Mouse (Mus musculus): ENCODE data around the gene Anxa9. TPM values are rescaled to one million over a fixed set of nuclear protein-coding genes. Genes with fewer than 3 reads are reported as not detected.
"Not testable (repeated sequence)": the region's sequence is repeated elsewhere in the genome, so short reads cannot be mapped to it uniquely, and the experiment has no call there.

Gene Anxa9
- polyA plus RNA-seq (2012; rRNA removed) (3.8 and 4.7 TPM in 2 replicates), polyA plus RNA-seq (2014; fragmentation: Nextera tagmentation; extraction: Ambion mirVana) (4.7 and 4.9 TPM in 2 replicates)

DNA sequence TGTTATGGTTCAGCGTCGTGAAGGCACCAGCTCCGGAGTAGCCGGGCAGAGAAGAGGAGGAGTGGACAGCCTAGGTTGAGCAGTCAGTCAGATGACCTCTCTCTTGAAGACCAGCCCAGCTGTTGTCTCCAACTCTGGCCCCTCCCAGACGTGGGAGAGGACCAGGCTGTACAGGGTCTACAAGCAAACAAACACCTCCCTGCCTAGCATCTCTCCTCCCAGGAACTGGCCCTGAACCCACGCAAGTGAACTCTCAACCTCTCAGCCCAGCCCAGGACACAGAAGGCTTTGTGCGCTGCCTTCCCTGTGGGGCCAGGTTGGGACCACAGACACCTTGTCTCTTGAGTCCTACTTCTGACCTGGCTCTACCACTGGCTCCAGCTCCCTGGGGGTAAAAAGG lies at the start of gene Anxa9:
TSS of gene Anxa9 (minus strand) at position 77 of the 400 bp plus-strand sequence.
- Histone ChIP-seq H3K36me3 (ENCODE audit: control insufficient read depth, insufficient read depth, low read length) (no peaks in the 10 kb centered on the region), H3K9me3 (ENCODE audit: control insufficient read depth, low read length) (no peaks in the 10 kb centered on the region), H3K4me3 (replicated peaks; ENCODE audit: low read length) (no peak within 1 kb of the TSS), H3K9ac (ENCODE audit: low read depth, low read length, severe bottlenecking) (no peak within 1 kb of the TSS), H3K4me1 (ENCODE audit: control insufficient read depth, insufficient read depth, low read length) (no peaks in the 10 kb centered on the region), H3K27ac (replicated peaks; ENCODE audit: low read depth, low read length) (no peak within 1 kb of the TSS), H3K4me2 (replicated peaks; ENCODE audit: low read depth, low read length, severe bottlenecking) (no peak within 1 kb of the TSS), H3K27me3 (ENCODE audit: control insufficient read depth, insufficient read depth, low read length) (no peaks in the 10 kb centered on the region)
- ATAC-seq (ENCODE audit: low FRiP score, low read depth) = no peak
- DNase-seq (ENCODE audit: low spot score) = no peak
- 63% methylated on average over 7 of the region's 7 CpGs for WGBS
- no peak for TF ChIP-seq POLR2A (IDR thresholded peaks at IDR 0.05; ENCODE audit: borderline replicate concordance, extremely low read depth, insufficient read depth, insufficient read length)

DNA sequence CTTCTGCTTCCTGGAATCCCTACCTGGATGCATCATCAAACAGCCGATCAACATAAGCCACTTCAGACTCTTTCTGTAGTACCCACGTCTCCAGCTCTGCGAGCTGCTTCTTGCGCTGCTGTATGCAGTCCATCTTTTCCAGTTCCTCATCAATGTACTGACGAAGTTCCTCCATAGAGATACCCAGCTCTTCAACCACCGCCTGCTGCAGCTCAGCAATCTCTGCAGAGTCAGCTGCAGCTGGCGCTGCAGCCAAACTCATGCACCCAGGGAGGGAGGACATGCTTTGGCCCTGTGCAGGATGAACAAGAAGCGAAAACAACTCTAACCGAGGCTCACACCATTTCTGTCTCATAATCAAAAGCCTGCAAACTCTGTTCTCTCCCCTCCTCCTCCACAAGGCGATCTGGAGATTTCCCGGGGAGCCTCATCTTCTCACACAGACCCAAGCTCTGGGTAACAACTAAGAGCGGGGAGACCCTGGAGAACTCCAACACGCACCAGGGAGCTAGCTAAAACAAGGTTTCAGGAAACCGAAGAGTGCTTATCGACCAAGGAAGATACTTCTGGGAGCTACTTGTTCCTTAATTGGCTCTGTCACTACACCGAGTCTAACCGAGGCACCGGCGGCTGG lies 49.1 kb upstream of the Anxa9 start:
- H3K36me3 ChIP-seq (ENCODE audit: control insufficient read depth, insufficient read depth, low read length) = peaks cover 25% of the 10 kb centered on the region
- H3K9ac ChIP-seq (ENCODE audit: low read depth, low read length, severe bottlenecking); H3K27me3 ChIP-seq (ENCODE audit: control insufficient read depth, insufficient read depth, low read length); DNase-seq (ENCODE audit: low spot score); H3K9me3 ChIP-seq (ENCODE audit: control insufficient read depth, low read length); H3K27ac ChIP-seq (replicated peaks; ENCODE audit: low read depth, low read length); H3K4me1 ChIP-seq (ENCODE audit: control insufficient read depth, insufficient read depth, low read length); ATAC-seq (ENCODE audit: low FRiP score, low read depth): not testable (repeated sequence)
- H3K4me2 ChIP-seq (replicated peaks; ENCODE audit: low read depth, low read length, severe bottlenecking) = peak overlapping the region; percentile 28
- peak overlapping the region; percentile 43 for H3K4me3 ChIP-seq (replicated peaks; ENCODE audit: low read length)
- 26% methylated on average over 8 of the region's 19 CpGs for WGBS

DNA sequence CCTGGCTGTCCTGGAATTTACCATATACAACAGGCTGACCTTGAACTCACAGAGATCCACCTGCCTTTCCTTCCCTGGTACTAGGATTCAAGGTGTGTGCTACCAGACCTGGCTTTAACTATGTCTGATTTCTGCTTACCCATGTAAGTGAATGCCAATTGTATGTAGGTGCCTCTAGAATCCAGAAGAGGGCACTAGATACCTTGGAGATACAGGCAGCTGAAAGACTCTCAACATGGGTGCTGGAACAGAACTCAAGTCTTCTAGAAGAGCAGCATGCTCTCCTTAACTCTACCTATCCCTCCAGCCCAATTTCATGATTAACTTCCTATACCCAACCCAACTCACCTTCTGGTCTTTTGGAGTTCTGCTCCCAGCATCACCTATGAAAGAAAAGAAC lies 42.5 kb upstream of the Anxa9 start:
- Histone ChIP-seq H3K27ac (replicated peaks; ENCODE audit: low read depth, low read length) (no peak overlapping the region), H3K4me2 (replicated peaks; ENCODE audit: low read depth, low read length, severe bottlenecking) (no peak overlapping the region), H3K27me3 (ENCODE audit: control insufficient read depth, insufficient read depth, low read length) (no peaks in the 10 kb centered on the region), H3K9ac (ENCODE audit: low read depth, low read length, severe bottlenecking) (no peak overlapping the region), H3K36me3 (ENCODE audit: control insufficient read depth, insufficient read depth, low read length) (peaks cover 80% of the 10 kb centered on the region), H3K9me3 (ENCODE audit: control insufficient read depth, low read length) (no peaks in the 10 kb centered on the region), H3K4me3 (replicated peaks; ENCODE audit: low read length) (no peak overlapping the region), H3K4me1 (ENCODE audit: control insufficient read depth, insufficient read depth, low read length) (no peaks in the 10 kb centered on the region)
- ATAC-seq (ENCODE audit: low FRiP score, low read depth) (no peak), DNase-seq (ENCODE audit: low spot score) (no peak)
- no peak for TF ChIP-seq POLR2A (IDR thresholded peaks at IDR 0.05; ENCODE audit: borderline replicate concordance, extremely low read depth, insufficient read depth, insufficient read length)

DNA sequence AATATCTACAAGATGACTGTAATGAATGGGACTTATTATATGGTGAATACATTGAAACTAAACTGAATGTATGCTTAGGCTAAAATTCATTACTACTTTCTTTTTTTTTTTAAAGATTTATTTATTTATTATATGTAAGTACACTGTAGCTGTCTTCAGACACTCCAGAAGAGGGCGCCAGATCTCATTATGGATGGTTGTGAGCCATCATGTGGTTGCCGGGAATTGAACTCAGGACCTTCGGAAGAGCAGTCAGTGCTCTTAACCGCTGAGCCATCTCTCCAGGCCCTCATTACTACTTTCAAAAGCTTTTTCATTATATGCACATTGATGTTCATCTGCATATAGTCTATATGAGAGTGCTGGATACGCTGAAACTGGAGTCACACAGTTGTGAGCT lies 41.4 kb upstream of the Anxa9 start:
- 94% methylated on average over 5 of the region's 5 CpGs for WGBS
- not testable (repeated sequence) for H3K4me3 ChIP-seq (replicated peaks; ENCODE audit: low read length); H3K4me2 ChIP-seq (replicated peaks; ENCODE audit: low read depth, low read length, severe bottlenecking); DNase-seq (ENCODE audit: low spot score); H3K27me3 ChIP-seq (ENCODE audit: control insufficient read depth, insufficient read depth, low read length); H3K27ac ChIP-seq (replicated peaks; ENCODE audit: low read depth, low read length); H3K9me3 ChIP-seq (ENCODE audit: control insufficient read depth, low read length); H3K4me1 ChIP-seq (ENCODE audit: control insufficient read depth, insufficient read depth, low read length); H3K9ac ChIP-seq (ENCODE audit: low read depth, low read length, severe bottlenecking); ATAC-seq (ENCODE audit: low FRiP score, low read depth)
- H3K36me3 ChIP-seq (ENCODE audit: control insufficient read depth, insufficient read depth, low read length) = peaks cover 77% of the 10 kb centered on the region

DNA sequence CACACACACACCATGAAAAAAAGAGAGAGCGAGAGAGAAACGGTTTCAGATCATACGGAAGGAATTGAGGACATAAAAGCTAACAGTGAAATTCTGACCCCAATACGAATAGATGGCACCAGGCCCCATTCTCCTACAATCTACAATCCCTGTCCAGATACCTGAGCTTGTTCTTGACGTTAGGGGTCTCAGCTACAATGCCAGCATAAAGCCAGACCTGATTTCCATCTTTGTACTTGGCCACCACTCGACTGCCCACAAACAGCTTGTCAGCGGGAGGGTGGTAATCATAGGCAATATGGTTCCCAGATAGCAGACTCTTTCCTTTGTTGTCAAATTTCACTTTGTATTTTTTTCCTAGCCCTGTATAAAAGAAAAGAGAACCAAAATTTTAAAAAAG lies 39.5 kb upstream of the Anxa9 start:
- no peak for ATAC-seq (ENCODE audit: low FRiP score, low read depth)
- peaks cover 76% of the 10 kb centered on the region for H3K36me3 ChIP-seq (ENCODE audit: control insufficient read depth, insufficient read depth, low read length)
- H3K4me1 ChIP-seq (ENCODE audit: control insufficient read depth, insufficient read depth, low read length) = no peaks in the 10 kb centered on the region
- no peaks in the 10 kb centered on the region for H3K9me3 ChIP-seq (ENCODE audit: control insufficient read depth, low read length)
- no peak for TF ChIP-seq POLR2A (IDR thresholded peaks at IDR 0.05; ENCODE audit: borderline replicate concordance, extremely low read depth, insufficient read depth, insufficient read length)
- no peak overlapping the region for H3K27ac ChIP-seq (replicated peaks; ENCODE audit: low read depth, low read length)
- no peaks in the 10 kb centered on the region for H3K27me3 ChIP-seq (ENCODE audit: control insufficient read depth, insufficient read depth, low read length)
- DNase-seq (ENCODE audit: low spot score) = no peak
- H3K4me2 ChIP-seq (replicated peaks; ENCODE audit: low read depth, low read length, severe bottlenecking) = no peak overlapping the region
- H3K9ac ChIP-seq (ENCODE audit: low read depth, low read length, severe bottlenecking) = no peak overlapping the region
- H3K4me3 ChIP-seq (replicated peaks; ENCODE audit: low read length) = no peak overlapping the region
- WGBS = 94% methylated on average over 7 of the region's 7 CpGs

DNA sequence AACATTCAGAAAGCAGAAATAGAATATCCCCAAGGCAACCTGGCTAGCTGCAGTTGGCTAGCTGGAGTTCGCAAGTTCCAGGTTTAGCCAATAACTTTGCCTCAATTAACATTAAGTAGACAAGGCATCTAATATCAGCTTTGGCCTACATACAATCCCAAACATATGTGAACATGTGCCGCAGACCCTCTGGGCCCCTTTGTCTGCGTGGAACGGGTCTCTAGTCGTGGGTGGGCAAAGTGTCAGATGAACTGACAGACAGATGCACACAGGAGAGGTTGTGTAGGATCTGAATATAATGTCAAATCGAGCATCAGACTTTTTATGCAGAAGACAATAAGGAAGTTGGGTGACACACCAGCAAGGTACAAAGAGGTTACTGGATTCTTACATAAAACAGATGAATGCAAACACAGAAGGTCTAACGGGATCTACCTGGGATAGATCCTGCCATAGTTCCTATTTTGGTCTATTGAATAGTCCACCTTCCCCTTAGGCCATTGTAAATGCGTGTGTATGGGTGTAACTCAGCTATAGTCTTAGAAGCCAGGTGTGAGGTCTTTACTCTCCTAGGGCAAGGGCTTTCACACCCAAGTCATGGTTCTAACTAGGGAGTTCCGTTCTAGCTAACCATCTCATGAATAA lies 36.5 kb upstream of the Anxa9 start:
- not testable (repeated sequence) for H3K4me1 ChIP-seq (ENCODE audit: control insufficient read depth, insufficient read depth, low read length); H3K27me3 ChIP-seq (ENCODE audit: control insufficient read depth, insufficient read depth, low read length); DNase-seq (ENCODE audit: low spot score); ATAC-seq (ENCODE audit: low FRiP score, low read depth); H3K9me3 ChIP-seq (ENCODE audit: control insufficient read depth, low read length); H3K27ac ChIP-seq (replicated peaks; ENCODE audit: low read depth, low read length); H3K4me2 ChIP-seq (replicated peaks; ENCODE audit: low read depth, low read length, severe bottlenecking); H3K9ac ChIP-seq (ENCODE audit: low read depth, low read length, severe bottlenecking); H3K4me3 ChIP-seq (replicated peaks; ENCODE audit: low read length)
- H3K36me3 ChIP-seq (ENCODE audit: control insufficient read depth, insufficient read depth, low read length) = peaks cover 86% of the 10 kb centered on the region
- 96% methylated on average over 9 of the region's 9 CpGs for WGBS
